Mouse (Mus musculus) heart, postnatal 36 days (tissue): ENCODE measurements around the gene Gm10964. TPM values are rescaled to one million over a fixed set of nuclear protein-coding genes. Genes with fewer than 3 reads are reported as not detected.

Source experiments
- DNase-seq, 2 experiments: peaks; one replicate each; pipeline ENCODE4 v3.0.0; 2021 to 2022
- intact Hi-C: fragments of 180-260 bp; cut with DNase I; formaldehyde crosslinking; loops from one replicate; pipeline ENCODE4 v1.15.1; 2025
- total RNA-seq, 2 experiments: library from RNA; stranded (reverse); gene quantifications; 2 replicates each; pipeline ENCODE4 v1.2.3; 2021

Gene Gm10964
- total RNA-seq, 2 experiments from 2014 or later = not detected

GRCm38 (mm10) chr3:103733799-103734695 lies 5.1 kb upstream of the Gm10964 start:
- intact Hi-C loops = no loop called here
- DNase-seq = no peak

- intact Hi-C loops = no loop called here
- peak; percentile 38 to 51 for DNase-seq
Observed at GRCm38 (mm10) chr3:103734696-103735519, 4.3 kb upstream of the Gm10964 start.

- intact Hi-C loops = loop anchor here (2.0 kb wide), 1 partner anchor 151 kb away; no protein-coding TSS in a partner anchor
- no peak for DNase-seq
Observed at GRCm38 (mm10) chr3:103735776-103736600, 3.2 kb upstream of the Gm10964 start.

GRCm38 (mm10) chr3:103737061-103737754 lies 2.0 kb upstream of the Gm10964 start:
- intact Hi-C loops = loop anchor here (2.0 kb wide), 1 partner anchor 150 kb away; no protein-coding TSS in a partner anchor
- peak; percentile 65 to 67 for DNase-seq

- intact Hi-C loops = loop anchor here (1.0 to 2.0 kb wide), 4 partner anchors 73 to 345 kb away; no protein-coding TSS in a partner anchor
- peak; percentile 88 to 94 for DNase-seq
Observed at GRCm38 (mm10) chr3:103737778-103738571, 1.2 kb upstream of the Gm10964 start, which contains the start of gene Olfml3. Olfml3 (minus strand) TSS chr3:103738001.

GRCm38 (mm10) chr3:103740342-103740741 lies 1.2 kb downstream of the Gm10964 start:
- intact Hi-C loops = no loop called here
- no peak for DNase-seq

GRCm38 (mm10) chr3:103743208-103743607 lies 4.0 kb downstream of the Gm10964 start:
- intact Hi-C loops = no loop called here
- no peak for DNase-seq

- no peak for DNase-seq
- intact Hi-C loops = no loop called here
Observed at GRCm38 (mm10) chr3:103745001-103745770, 6.0 kb downstream of the Gm10964 start.

- DNase-seq = no peak
- intact Hi-C loops = no loop called here
Observed at GRCm38 (mm10) chr3:103746711-103747110, 7.5 kb downstream of the Gm10964 start.

- intact Hi-C loops = no loop called here
- DNase-seq = no peak
Observed at GRCm38 (mm10) chr3:103751558-103751957, 12.4 kb downstream of the Gm10964 start.

GRCm38 (mm10) chr3:103755351-103755750 lies 16.2 kb downstream of the Gm10964 start:
- no peak for DNase-seq
- intact Hi-C loops = no loop called here

GRCm38 (mm10) chr3:103756920-103757319 lies 17.8 kb downstream of the Gm10964 start:
- intact Hi-C loops = no loop called here
- no peak for DNase-seq

- intact Hi-C loops = no loop called here
- DNase-seq = no peak
Observed at GRCm38 (mm10) chr3:103758456-103758855, 19.3 kb downstream of the Gm10964 start.

GRCm38 (mm10) chr3:103759261-103759970 lies 20.2 kb downstream of the Gm10964 start:
- no peak for DNase-seq
- intact Hi-C loops = no loop called here

- intact Hi-C loops = no loop called here
Observed at GRCm38 (mm10) chr3:103766789-103767188, 27.6 kb downstream of the Gm10964 start.

GRCm38 (mm10) chr3:103771531-103772130 lies 32.5 kb downstream of the Gm10964 start:
- peak; percentile 78 to 81 for DNase-seq
- intact Hi-C loops = loop anchor here (5.0 kb wide), 1 partner anchor 36 kb away; the partner anchor contains the start of genes Ap4b1, Dclre1b and Gm43064

More at GRCm38 (mm10) chr3:103766789-103767188, 27.6 kb downstream of the Gm10964 start:
- DNase-seq = no peak

GRCm38 (mm10) chr3:103772846-103773245 lies 33.7 kb downstream of the Gm10964 start:
- intact Hi-C loops = loop anchor here (5.0 kb wide), 1 partner anchor 34 kb away; the partner anchor contains the start of genes Ap4b1, Dclre1b and Gm43064
- no peak for DNase-seq
